Mouse (Mus musculus) CH12.LX (cell line): ENCODE measurements around the gene Fstl3. TPM values are rescaled to one million over a fixed set of nuclear protein-coding genes. Genes with fewer than 3 reads are reported as not detected.
A peak's percentile ranks its signal among the peaks of the same experiment; 100 is the strongest.

Experiments
- DNase-seq: peaks from one replicate; pipeline ENCODE4 v3.0.0-alpha.2; 2013; ENCODE audit errors: extremely low read depth
- H3K27ac ChIP-seq: 2 replicates; pipeline ENCODE4 v1.5.1; 2012; ENCODE audit warnings: low read depth, mild to moderate bottlenecking, control low read depth, moderate library complexity; ENCODE audit not compliant: insufficient read depth
- H3K27me3 ChIP-seq: replicated peaks from 2 replicates; pipeline ENCODE3; 2012; ENCODE audit warnings: inconsistent platforms
- H3K36me3 ChIP-seq, 2 experiments: replicated peaks in 1 of 2; 2 replicates each; pipeline versions ENCODE3 to v1.6.1; 2012; ENCODE audit warnings: inconsistent platforms in 1 of 2, low read length in 1 of 2, mild to moderate bottlenecking in 1 of 2, mixed read lengths in 1 of 2, moderate library complexity in 1 of 2; ENCODE audit not compliant: control insufficient read depth in 1 of 2, insufficient read depth in 1 of 2
- H3K4me1 ChIP-seq, 2 experiments: 2 replicates each; pipeline ENCODE4 v1.6.1; 2012; ENCODE audit warnings: inconsistent platforms in 1 of 2, moderate library complexity in 1 of 2; ENCODE audit not compliant: insufficient read depth in 2 of 2, control insufficient read depth in 1 of 2
- H3K4me2 ChIP-seq: 2 replicates; pipeline ENCODE4 v1.6.1; 2012; ENCODE audit warnings: low read depth, mild to moderate bottlenecking, control low read depth; ENCODE audit not compliant: poor library complexity, insufficient read depth, severe bottlenecking
- H3K4me3 ChIP-seq, 3 experiments: fragments of 150-350 bp in 1 of 3; sonication (generic) in 1 of 3; replicated peaks in 1 of 3; 2 replicates each; pipeline versions ENCODE3 to v1.5.1; 2011 to 2012; ENCODE audit warnings: low read depth in 2 of 3, low read length in 2 of 3, mild to moderate bottlenecking in 2 of 3, moderate library complexity in 2 of 3, control low read depth in 1 of 3, improper control_type of control experiment in 1 of 3, inconsistent platforms in 1 of 3, mixed read lengths in 1 of 3; ENCODE audit not compliant: poor library complexity in 1 of 3
- H3K79me2 ChIP-seq: replicated peaks from 2 replicates; pipeline ENCODE4 v1.6.1; 2012; ENCODE audit warnings: mild to moderate bottlenecking, moderate library complexity; ENCODE audit not compliant: control insufficient read depth, poor library complexity, insufficient read depth, severe bottlenecking; ENCODE audit errors: extremely low read depth
- H3K9ac ChIP-seq: 2 replicates; pipeline ENCODE4 v1.6.1; 2012; ENCODE audit warnings: low read depth, mild to moderate bottlenecking, control low read depth, moderate library complexity; ENCODE audit not compliant: insufficient read depth
- H3K9me3 ChIP-seq: replicated peaks from 2 replicates; pipeline ENCODE3; 2012; ENCODE audit warnings: low read length, inconsistent platforms, mixed read lengths
- BHLHE40 ChIP-seq: IDR thresholded peaks from 2 replicates; pipeline ENCODE4 v1.6.1; 2011; ENCODE audit warnings: mild to moderate bottlenecking, low read depth, low read length, improper control_type of control experiment
- CHD1 ChIP-seq: IDR thresholded peaks from 2 replicates; pipeline ENCODE4 v1.6.1; 2012; ENCODE audit warnings: low read depth, low read length, improper control_type of control experiment, inconsistent platforms
- CTCF ChIP-seq, 2 experiments: IDR thresholded peaks in 1 of 2; conservative IDR thresholded peaks in 1 of 2; 2 replicates each; pipeline ENCODE4 v1.5.1; 2011 to 2012; ENCODE audit warnings: low read depth in 2 of 2, low read length in 2 of 2, improper control_type of control experiment in 1 of 2, inconsistent platforms in 1 of 2, mild to moderate bottlenecking in 1 of 2, moderate library complexity in 1 of 2
- E2F4 ChIP-seq: IDR thresholded peaks from 2 replicates; pipeline ENCODE4 v1.6.1; 2011; ENCODE audit warnings: low read depth, low read length, improper control_type of control experiment; ENCODE audit not compliant: insufficient replicate concordance
- HCFC1 ChIP-seq: IDR thresholded peaks from 2 replicates; pipeline ENCODE4 v1.6.1; 2012; ENCODE audit warnings: low read depth, mild to moderate bottlenecking, inconsistent platforms, low read length, improper control_type of control experiment
- IRF4 ChIP-seq: IDR thresholded peaks from 2 replicates; pipeline ENCODE4 v1.6.1; 2014; ENCODE audit warnings: low read depth, mild to moderate bottlenecking, inconsistent platforms, low read length, improper control_type of control experiment
- JUN ChIP-seq: IDR thresholded peaks from 2 replicates; pipeline ENCODE4 v1.6.1; 2011; ENCODE audit warnings: low read depth, mild to moderate bottlenecking, low read length, improper control_type of control experiment, moderate library complexity; ENCODE audit not compliant: insufficient read depth
- JUND ChIP-seq: conservative IDR thresholded peaks from 2 replicates; pipeline ENCODE4 v1.6.1; 2011; ENCODE audit warnings: low read depth, low read length, improper control_type of control experiment
- KAT2A ChIP-seq: IDR thresholded peaks from 2 replicates; pipeline ENCODE4 v1.6.1; 2012; ENCODE audit warnings: low read length, improper control_type of control experiment, inconsistent platforms; ENCODE audit not compliant: insufficient replicate concordance
- MAFK ChIP-seq: IDR thresholded peaks from 2 replicates; pipeline ENCODE4 v1.6.1; 2011; ENCODE audit warnings: low read length, improper control_type of control experiment; ENCODE audit not compliant: insufficient replicate concordance
- MAX ChIP-seq: IDR thresholded peaks from 2 replicates; pipeline ENCODE4 v1.6.1; 2011; ENCODE audit warnings: low read length, improper control_type of control experiment
- MXI1 ChIP-seq: IDR thresholded peaks from 2 replicates; pipeline ENCODE4 v1.6.1; 2011; ENCODE audit warnings: mild to moderate bottlenecking, low read depth, low read length, improper control_type of control experiment
- MYC ChIP-seq: IDR thresholded peaks from 2 replicates; pipeline ENCODE4 v1.6.1; 2011; ENCODE audit warnings: low read depth, mild to moderate bottlenecking, improper control_type of control experiment, low read length
- NELFE ChIP-seq: IDR thresholded peaks from 2 replicates; pipeline ENCODE4 v1.6.1; 2011; ENCODE audit warnings: low read depth, low read length, improper control_type of control experiment
- NRF1 ChIP-seq: IDR thresholded peaks from 2 replicates; pipeline ENCODE4 v1.6.1; 2014; ENCODE audit warnings: low read depth, mild to moderate bottlenecking, inconsistent platforms, low read length, improper control_type of control experiment, moderate library complexity
- PAX5 ChIP-seq: IDR thresholded peaks from 2 replicates; pipeline ENCODE4 v1.6.1; 2012; ENCODE audit warnings: low read length, inconsistent platforms, mixed read lengths
- POLR2A ChIP-seq: IDR thresholded peaks from 2 replicates; pipeline ENCODE4 v1.6.1; 2011; ENCODE audit warnings: low read depth, mild to moderate bottlenecking, improper control_type of control experiment, low read length
- POLR2AphosphoS2 ChIP-seq: IDR thresholded peaks from 2 replicates; pipeline ENCODE4 v1.6.1; 2011; ENCODE audit warnings: low read depth, low read length, improper control_type of control experiment
- SIN3A ChIP-seq: IDR thresholded peaks from 2 replicates; pipeline ENCODE4 v1.6.1; 2012; ENCODE audit warnings: low read length, improper control_type of control experiment, inconsistent platforms
- TBP ChIP-seq: conservative IDR thresholded peaks from 2 replicates; pipeline ENCODE4 v1.6.1; 2011; ENCODE audit warnings: low read depth, low read length, improper control_type of control experiment
- UBTF ChIP-seq: IDR thresholded peaks from 2 replicates; pipeline ENCODE4 v1.6.1; 2012; ENCODE audit warnings: low read depth, mild to moderate bottlenecking, inconsistent platforms, low read length, improper control_type of control experiment, moderate library complexity
- ZNF384 ChIP-seq: IDR thresholded peaks from 2 replicates; pipeline ENCODE4 v1.6.1; 2012; ENCODE audit warnings: low read depth, low read length, improper control_type of control experiment, inconsistent platforms
- dilution Hi-C: fragments of 300-500 bp; cut with MboI; formaldehyde crosslinking; loops from 2 replicates; pipeline ENCODE4 v1.14.3; 2020; ENCODE audit warnings: low sequenced_read_pairs; ENCODE audit not compliant: extremely low pct_unique_long_range_greater_than_20kb, extremely low pct_ligation_motif_present
- in situ Hi-C: fragments of 300-500 bp; cut with MboI; formaldehyde crosslinking; loops from 3 replicates; pipeline ENCODE4 v1.14.3; 2019; ENCODE audit warnings: low sequenced_read_pairs, low pct_ligation_motif_present, low pct_unique_long_range_greater_than_20kb, mixed read lengths
- polyA plus RNA-seq: library from polyadenylated mRNA; unstranded; fragments of >175 nt; gene quantifications from 2 replicates; pipeline ENCODE4 v1.2.1, GENCODE M21; 2012; ENCODE audit warnings: low read depth; ENCODE audit not compliant: insufficient read length
- total RNA-seq, 2 experiments: library from RNA; depleted of rRNA; stranded (reverse); fragments of 300-350 nt in 1 of 2; fragments of >200 nt in 1 of 2; gene quantifications; 2 replicates each; pipeline ENCODE4 v1.2.3; 2012 to 2014

Gene Fstl3
- total and polyA plus RNA-seq, 3 experiments = 0.25 TPM; not detected in 2

DNA sequence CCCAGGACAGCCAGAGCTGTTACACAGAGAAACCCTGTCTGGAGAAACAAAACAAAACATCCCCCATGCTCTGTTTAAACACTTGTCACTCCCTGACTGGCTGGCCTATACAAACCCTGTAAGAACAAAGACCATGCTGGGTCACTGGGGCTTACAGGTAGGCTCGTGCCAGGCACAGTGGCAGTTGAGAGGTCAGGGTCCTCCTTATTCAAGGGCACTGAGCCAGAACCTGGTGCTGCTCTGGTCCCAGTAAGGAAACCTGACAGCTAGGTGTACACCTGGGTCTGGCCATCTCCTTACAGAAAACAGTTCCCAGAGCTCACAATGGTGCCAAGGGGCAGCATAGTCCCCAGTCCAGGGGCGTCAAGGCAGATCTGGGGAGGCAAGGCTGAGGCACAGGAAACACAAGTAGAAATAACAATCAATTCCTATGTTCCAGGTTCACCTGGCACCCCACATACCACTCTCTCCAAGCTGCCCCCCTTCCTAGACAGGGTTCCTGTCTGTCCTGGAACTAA is 11.8 kb upstream of the Fstl3 start:
- Histone ChIP-seq H3K27me3 (no peaks in the 10 kb centered on the region), H3K79me2 (peaks cover 38% of the 10 kb centered on the region), H3K9ac (peak overlapping the region; percentile 99; the same call in 1 of the 2 replicates), H3K9me3 (no peaks in the 10 kb centered on the region), H3K36me3 (peaks cover 29 to 48% of the 10 kb centered on the region in 2 experiments), H3K4me1 (peaks cover 27 to 47% of the 10 kb centered on the region in 2 experiments), H3K27ac (no peak overlapping the region), H3K4me3 (peak overlapping the region; percentile 92 to 98 (median 98)), H3K4me2 (peak overlapping the region; percentile 77)
- dilution Hi-C loops = no loop called here
- in situ Hi-C loops = no loop called here
- DNase-seq = no peak
- TF ChIP-seq CHD1 (no peak), HCFC1 (no peak), MYC (no peak), MAFK (no peak), NELFE (no peak)

- dilution Hi-C loops = no loop called here
- no peak for DNase-seq
- no peak overlapping the region for H3K27ac ChIP-seq
These were observed 11.0 kb upstream of the Fstl3 start for GRCm38 (mm10) chr10:79766001-79766507.

DNA sequence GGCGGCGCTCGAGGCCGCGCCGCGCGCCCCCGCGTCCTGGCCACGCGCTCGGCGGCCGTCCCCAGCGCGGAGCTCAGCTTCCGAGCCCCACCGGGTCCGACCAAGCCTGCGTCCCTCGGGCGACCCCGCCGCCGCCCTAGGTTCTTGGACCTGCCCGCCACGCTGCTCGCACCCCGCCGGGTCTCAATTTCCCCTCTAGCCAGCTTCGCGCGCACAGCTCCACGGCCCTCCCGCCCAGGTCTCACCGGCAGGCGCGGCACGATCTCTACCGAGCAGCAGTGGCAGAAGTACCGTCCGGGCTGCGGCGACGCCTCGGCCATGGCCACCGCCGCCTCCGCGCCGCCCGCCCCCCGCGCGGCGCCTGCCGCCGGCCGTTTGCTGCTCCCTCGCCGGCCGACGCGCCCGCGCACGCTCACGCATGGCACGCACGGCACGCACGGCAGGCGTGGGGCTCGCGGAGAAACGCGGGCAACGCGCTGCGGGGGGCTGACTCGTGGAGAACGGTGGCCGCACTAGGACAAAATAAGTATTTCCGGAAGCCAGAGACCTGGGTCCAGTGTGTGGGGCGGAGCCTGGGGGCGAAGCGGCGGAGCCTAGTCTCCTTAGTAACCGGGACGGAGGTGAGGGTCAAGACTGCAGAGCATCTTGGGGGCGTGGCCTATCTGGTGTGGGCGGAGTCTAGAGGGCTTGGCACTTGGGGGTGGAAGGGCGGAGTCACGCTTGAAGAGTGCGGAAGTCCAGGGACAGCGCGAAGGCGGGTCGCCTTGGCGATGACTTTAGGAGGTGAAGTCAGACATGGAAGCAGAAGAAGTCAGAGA is 10.4 kb upstream of the Fstl3 start, which contains the start of gene Rnf126:
Rnf126 (minus strand) TSS at position 445 of the 818 bp plus-strand sequence.
- H3K4me1 ChIP-seq = peaks cover 27 to 47% of the 10 kb centered on the region in 2 experiments
- peak; percentile 100 for DNase-seq
- H3K36me3 ChIP-seq = peaks cover 16 to 35% of the 10 kb centered on the region in 2 experiments
- H3K9me3 ChIP-seq = no peaks in the 10 kb centered on the region
- in situ Hi-C loops = no loop called here
- dilution Hi-C loops = no loop called here
- peak within 1 kb of the TSS; percentile 77 for H3K4me2 ChIP-seq
- H3K79me2 ChIP-seq = peaks cover 38% of the 10 kb centered on the region
- peak within 1 kb of the TSS; percentile 78 for H3K27ac ChIP-seq
- H3K9ac ChIP-seq = peak within 1 kb of the TSS; percentile 99
- H3K27me3 ChIP-seq = no peaks in the 10 kb centered on the region
- peak within 1 kb of the TSS; percentile 92 to 98 (median 98) for H3K4me3 ChIP-seq
- TF ChIP-seq KAT2A (peak; percentile 84; the same call in 1 of the 2 replicates), PAX5 (no peak), NELFE (0 out of 2 replicates have a peak, but pooled peaks have one; percentile 52), SIN3A (peak; percentile 73), NRF1 (peak; percentile 80), JUN (no peak), CTCF (conservative IDR thresholded peaks at IDR 0.05 in 1 of 2, IDR thresholded peaks at IDR 0.05 in 1 of 2; ENCODE audit: low read depth in 2 of 2, low read length in 2 of 2) (no peak), MXI1 (peak; percentile 89), E2F4 (no peak), BHLHE40 (peak; percentile 95), JUND (no peak), CHD1 (no peak; the same call in 1 of the 2 replicates), ZNF384 (no peak), POLR2AphosphoS2 (no peak), MAX (peak; percentile 87), TBP (0 out of 2 replicates have a peak, but pooled peaks have one; percentile 39), MYC (peak; percentile 79), IRF4 (peak; percentile 40; the same call in 1 of the 2 replicates), HCFC1 (peak; percentile 89), POLR2A (peak; percentile 75)

More at GRCm38 (mm10) chr10:79766001-79766507, 11.0 kb upstream of the Fstl3 start:
- TF ChIP-seq MXI1 (no peak; the same call in 1 of the 2 replicates), TBP (no peak), NRF1 (no peak), UBTF (0 out of 2 replicates have a peak, but pooled peaks have one; percentile 4), BHLHE40 (no peak)
- Histone ChIP-seq H3K4me2 (peak overlapping the region; percentile 77), H3K36me3 (peaks cover 23 to 41% of the 10 kb centered on the region in 2 experiments), H3K4me3 (peak overlapping the region; percentile 92 to 98 (median 98)), H3K4me1 (peaks cover 27 to 47% of the 10 kb centered on the region in 2 experiments), H3K79me2 (peaks cover 38% of the 10 kb centered on the region), H3K27me3 (no peaks in the 10 kb centered on the region), H3K9me3 (no peaks in the 10 kb centered on the region), H3K9ac (peak overlapping the region; percentile 99)
- in situ Hi-C loops = no loop called here
